Mouse (Mus musculus) heart, postnatal 25 days (tissue): ENCODE data around the gene Cldnd1. TPM values are rescaled to one million over a fixed set of nuclear protein-coding genes. Genes with fewer than 3 reads are reported as not detected.
A peak's percentile ranks its signal among the peaks of the same experiment; 100 is the strongest.

Experiments used
- DNase-seq: peaks from one replicate; pipeline ENCODE4 v3.0.0; 2022; ENCODE audit warnings: low spot score
- intact Hi-C: fragments of 180-260 bp; cut with DNase I; formaldehyde crosslinking; loops from one replicate; pipeline ENCODE4 v1.15.1; 2025
- total RNA-seq, 2 experiments: library from RNA; stranded (reverse); gene quantifications; 2 replicates each; pipeline ENCODE4 v1.2.3; 2021

The Cldnd1 gene
- 10 to 100 TPM; 55.7 to 59.6 TPM for total RNA-seq

DNA sequence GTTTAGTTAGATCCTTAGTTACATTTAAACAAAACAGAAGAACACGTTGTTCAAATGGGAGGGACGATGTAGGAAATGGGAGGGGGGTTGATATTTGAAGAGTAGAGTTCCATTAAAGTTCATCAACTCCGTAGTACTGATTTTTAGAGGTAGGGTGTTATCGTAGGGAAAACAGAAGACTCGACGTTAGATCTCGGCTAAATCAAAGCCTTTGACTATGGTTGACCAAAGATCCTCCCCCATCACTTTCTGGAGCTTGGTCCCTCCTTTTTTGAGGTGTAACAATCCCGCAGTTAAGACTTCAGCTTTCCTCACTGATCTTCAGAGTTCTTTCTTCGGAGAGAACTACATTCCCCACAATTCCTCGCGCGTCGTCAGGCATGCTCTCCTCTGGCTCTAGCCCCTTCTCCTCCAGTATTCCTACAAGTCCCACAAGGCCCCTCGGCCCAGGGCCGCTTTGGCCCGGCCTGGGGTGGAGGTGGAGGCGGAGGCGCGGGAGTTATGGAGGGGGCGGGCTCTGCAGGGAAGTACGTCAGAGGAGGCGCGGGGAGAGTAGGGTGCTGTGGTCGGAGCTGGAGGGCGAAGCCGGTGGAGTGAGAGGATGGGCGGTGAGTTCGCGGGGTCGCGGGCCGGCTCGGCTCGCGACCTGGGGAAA lies at the start of gene Cldnd1:
Cldnd1 (plus strand) TSS at position 434 of the 655 bp plus-strand sequence.
- DNase-seq: peak; percentile 95
- intact Hi-C loops: no loop called here

DNA sequence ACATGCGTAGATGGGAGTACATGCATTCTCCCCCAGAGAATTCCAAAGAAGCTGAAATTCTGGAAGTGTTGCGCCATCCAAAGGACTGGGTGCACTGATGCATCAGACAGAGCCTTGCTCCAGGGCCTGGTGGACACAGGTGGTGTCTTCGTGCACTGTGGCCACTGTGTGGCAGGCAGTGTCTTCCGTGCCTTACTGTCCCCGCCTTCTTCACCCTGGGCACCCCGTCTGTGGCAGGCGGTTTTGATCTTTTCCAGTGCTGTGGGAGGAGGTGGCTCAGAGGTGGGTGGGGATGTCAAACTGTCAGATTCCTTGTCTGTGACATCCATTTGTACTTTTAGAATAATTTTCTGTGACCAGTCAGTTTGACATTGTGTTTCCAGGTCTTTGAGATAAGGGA lies 49.0 kb upstream of the Cldnd1 start:
- intact Hi-C loops: no loop called here
- DNase-seq: no peak

DNA sequence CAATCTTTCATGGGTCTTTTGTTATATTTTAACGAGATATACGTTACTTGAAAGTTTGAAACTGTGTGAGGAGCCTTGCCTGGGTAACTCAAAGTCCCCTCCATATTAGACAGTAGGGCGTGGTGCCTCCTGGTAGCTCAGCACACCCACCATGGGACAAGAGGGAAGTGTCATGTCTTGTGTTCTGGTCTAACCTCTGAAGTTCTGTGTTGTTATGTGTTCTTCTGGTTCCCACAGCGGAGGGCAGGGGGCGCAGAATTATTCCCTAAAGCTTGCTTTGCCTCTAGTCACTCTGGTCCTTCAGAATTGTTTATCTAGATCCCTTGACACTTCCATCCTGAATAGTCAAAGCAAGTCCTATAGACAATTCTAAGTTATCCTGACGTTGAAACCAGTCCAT lies 45.7 kb upstream of the Cldnd1 start:
- no peak for DNase-seq
- intact Hi-C loops: no loop called here

DNA sequence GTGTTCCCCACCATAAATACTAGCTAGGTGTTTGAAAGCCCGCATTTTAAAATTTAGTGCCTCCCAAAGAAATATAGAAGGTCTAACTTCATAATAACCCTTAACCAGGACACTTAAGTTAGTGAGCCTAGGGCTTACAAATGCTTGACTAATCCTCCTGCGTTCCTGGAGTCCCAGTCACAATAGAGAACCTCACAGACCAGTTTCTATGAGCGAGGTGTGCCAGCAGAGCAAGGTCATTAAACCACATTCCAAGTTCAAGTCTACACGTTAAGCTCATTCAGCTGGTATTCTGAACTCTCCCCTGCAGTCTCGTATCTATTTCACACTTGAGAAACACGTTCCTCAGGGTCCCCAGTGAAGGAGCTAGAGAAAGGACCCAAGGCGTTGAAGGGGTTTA lies 44.8 kb upstream of the Cldnd1 start:
- DNase-seq: no peak
- intact Hi-C loops: no loop called here

DNA sequence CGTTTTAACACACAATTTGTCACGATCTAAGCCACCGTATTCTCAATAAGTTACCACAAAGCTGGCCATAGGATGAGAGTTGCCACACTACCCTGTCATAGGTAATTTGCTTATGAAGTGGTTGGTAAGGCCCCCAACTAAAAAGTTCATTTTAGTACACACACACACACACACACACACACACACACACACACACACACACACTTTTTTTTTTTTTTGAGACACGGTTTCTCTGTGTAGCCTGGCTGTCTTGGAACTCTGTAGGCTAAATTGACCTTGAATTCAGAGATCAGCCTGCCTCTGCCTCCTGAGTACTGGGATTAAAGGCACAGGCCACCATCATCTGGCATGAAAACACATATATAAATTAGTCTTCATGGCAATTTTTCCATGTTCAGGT lies 43.8 kb upstream of the Cldnd1 start:
- DNase-seq: no peak
- intact Hi-C loops: no loop called here

DNA sequence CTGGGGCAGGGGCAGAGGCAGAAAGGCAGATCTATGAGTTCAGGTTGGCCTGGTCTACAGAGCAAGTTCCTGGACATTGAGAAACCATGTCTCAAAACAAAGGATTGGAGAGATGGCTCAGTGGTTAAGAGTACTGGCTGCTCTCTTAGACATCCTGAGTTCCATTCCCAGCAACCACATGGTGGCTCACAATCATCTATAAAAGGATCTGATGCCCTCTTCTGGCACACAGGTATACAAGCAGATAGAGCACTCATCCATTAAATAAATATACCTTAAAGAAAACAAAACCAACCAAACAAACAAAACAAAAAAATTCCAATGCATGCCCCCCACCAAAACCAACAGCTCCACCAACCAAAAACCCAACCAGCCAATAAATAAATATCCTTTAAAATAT lies 43.2 kb upstream of the Cldnd1 start:
- intact Hi-C loops: no loop called here
- DNase-seq: no peak

DNA sequence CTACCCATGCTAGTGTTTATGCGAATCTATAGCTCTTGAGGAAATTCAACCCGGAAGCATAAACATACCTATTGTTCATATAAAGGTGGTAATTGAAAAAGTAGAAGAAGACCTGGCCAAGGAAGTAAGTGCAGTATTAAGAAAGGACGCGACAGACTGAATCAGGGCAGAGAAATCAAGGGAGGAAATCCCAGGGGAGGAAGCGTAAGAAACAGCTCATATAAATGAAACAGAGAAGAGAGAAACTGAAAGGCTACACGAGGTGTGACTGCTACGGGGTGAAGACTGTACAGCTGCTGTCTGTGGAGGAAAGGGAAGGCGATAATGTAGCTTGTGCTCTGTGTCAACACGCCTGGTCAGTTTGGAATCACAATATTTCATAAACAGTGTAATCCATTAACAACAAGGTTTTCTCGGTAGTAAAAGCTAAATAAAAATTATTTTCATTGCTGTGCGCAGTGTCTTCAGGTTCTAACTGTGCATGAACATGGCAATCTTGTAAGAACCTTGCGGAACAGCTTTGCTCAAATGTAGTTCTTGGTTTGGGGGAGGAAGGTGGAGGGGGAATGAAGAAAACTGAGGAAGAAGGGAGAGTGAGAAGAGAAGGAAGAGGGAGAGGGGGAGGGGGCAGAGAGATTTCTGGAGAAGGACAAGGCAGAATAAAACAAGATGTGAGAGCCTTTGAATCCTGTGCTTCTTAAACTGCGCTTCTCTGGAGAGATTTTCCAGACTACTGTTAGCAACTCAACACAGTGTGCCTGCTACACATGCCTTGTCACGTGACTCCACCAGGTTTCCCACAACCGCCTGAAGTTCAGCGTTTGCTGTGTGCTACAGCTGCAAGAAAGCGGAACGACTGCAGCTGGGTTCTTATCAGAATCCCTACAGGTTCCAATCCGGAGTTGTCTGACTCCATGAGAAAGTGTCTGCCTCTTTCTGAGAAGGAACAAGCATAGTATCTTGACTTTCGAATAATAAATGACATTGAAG lies 41.9 kb upstream of the Cldnd1 start:
- intact Hi-C loops: no loop called here
- no peak for DNase-seq

DNA sequence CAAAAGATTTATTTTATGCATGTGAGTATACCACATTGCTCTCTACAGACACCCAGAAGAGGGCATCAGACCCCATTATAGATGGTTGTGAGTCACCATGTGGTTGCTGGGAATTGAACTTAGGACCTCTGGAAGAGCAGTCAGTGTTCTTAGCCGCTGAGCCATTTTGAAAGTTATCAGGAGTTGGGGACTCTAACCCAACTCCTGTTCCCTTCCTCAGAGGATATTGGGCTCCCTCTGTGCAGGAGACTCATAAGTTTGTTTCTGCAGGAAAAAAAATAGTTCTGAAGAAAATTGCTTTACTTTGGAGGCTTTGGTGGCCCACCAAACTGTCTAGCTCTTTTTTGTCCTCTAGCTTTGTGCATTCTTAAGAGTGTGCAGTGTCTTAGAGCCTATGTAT lies 39.2 kb upstream of the Cldnd1 start:
- no peak for DNase-seq
- intact Hi-C loops: no loop called here

DNA sequence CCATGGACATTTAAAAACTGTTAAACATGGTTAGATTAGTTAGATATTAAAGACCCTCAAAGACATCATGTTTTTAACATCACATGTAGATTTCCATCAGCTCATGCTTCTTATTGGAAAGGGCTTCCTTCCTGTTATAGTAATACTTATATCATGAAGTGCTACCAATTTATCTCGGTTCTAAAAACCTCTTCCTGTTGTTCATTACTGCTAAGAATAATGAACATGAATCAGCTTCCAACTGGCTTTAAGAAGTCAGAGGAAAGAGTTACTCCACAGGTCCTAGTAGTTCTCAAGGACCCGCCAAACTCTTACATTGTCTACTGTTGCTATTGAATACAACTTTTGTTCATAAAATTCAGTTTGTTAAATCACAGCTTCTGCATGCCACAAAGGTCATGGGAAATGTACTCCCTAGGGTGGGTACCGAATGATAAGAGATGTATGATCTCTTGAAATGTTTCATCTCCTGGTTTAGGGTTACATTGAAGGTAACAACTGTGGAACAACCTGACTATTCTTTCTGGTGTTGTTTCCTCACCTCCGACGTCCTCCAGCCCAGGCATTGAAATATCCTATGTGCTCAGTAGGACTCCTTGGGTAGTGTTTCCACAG lies 38.0 kb upstream of the Cldnd1 start:
- intact Hi-C loops: no loop called here
- no peak for DNase-seq

DNA sequence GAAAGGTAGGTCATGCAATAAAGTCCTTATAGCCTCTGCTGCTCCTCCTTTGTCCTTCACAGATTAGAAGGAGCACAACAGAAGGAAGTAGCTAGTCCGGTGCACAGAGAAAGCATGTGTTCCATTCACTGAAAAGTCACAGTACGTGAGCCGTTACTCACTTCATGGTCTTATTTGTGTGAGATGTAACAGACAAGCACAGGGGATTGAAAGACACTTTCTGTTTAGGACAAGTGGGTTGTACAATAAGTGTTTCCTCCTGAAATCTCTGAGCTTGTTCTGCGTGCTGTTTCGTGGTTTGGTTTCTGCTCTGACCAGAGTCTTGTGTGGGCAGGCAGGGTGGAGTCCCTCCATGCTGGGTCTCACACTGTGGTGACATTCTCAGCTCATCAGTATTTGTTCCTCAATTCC lies 37.4 kb upstream of the Cldnd1 start:
- intact Hi-C loops: no loop called here
- DNase-seq: no peak

DNA sequence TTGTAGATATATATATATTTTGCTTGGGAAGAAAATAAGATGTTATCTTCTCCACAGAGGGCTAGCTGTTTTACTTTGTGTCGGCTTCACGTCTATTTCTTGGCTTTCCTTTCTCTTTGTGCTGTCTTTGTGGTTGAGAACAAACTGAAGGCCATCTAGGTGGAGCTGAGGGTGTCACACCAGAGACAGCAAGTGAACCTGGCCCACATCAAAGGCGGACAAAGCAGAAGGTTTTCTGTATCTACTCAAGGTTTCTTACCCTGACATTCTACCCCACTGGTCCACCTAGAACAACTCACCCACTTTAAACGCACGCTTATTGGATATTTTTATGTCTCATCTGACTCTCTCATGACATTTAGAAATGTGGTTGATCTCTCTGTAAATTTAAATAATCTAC lies 33.6 kb upstream of the Cldnd1 start:
- DNase-seq: no peak
- intact Hi-C loops: no loop called here

DNA sequence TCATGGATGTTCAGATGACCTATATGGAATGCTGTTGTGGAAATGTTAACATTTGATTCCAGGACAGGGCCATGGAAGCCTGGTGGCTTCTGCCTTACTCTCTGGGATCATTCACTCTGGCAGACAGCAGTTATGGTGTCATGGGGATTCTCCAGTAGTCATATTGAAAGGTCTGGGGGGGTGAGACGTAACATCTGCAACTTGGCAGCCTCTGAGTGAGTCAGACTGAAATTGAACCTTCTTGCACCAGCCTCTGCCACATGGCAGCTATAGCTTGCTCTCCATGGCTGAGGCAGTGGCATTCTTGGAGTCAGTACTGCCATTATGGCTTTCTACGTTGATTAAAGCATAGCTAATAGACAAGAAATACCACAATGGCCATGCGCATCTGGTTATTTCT lies 30.9 kb upstream of the Cldnd1 start:
- intact Hi-C loops: no loop called here
- no peak for DNase-seq

DNA sequence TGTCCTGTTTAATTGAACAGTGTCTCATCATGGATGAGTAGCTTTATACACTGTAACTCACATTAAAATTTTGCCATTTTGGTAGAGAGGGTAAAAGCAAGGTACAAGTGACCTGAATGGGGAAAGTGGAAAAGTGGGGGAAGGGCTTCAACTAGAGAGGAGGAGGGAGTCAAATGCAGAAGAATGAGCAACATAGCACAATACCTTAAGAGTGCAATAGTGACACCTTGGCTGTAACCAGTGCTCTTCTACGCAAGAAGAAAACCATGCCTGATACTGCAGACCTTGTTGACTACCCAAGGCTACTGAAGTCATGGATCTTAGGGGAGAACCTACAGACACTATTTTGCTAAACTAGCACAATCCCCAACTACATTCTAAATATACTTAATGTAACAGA lies 30.4 kb upstream of the Cldnd1 start:
- intact Hi-C loops: no loop called here
- no peak for DNase-seq

DNA sequence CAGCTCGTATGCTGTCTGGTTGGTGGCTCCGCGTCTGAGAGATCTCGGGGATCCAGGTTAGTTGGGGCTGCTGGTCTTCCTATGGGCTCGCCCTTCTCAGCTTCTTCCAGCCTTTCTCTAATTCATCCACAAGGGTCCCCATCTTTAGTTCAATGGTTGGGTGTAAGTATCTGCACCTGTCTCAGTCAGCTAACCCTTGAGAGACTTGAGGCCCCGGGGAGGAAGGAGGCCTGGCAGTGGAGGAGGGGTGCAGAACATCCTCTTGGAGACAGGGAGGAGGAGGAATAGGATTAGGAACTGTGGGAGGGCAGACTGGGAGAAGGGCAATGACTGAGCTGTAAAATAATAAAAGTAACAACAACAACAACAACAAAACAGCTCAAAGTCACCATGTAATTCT lies 27.5 kb upstream of the Cldnd1 start:
- intact Hi-C loops: no loop called here
- DNase-seq: no peak

DNA sequence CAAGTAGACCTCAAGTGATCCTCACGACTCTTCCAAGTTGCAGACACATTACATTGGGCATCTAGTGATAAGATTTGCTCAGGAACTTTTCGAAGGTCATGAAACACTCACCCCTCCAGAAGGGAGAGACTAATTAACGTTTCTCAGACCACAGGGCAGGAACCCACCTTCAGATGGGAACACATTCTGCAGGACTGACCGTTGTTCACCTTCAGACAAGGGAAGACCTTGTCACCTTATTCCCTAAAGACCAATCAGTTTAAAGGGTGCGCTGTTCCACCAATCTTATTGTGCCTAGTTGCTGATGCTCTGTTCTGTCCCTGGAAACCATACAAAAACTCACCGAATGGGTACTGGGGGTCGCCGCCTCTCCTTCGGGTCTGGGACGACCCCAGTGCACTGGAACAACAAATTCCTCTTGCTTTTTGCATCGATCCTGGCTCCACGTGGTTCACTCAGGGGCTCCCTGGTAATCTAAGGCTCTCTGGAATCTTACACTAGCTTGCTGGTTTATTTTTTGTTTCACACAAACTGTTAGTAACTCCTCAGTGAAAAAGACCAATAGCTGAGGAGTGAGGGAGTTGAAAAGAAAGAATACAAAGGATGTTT lies 26.8 kb upstream of the Cldnd1 start:
- no peak for DNase-seq
- intact Hi-C loops: no loop called here

DNA sequence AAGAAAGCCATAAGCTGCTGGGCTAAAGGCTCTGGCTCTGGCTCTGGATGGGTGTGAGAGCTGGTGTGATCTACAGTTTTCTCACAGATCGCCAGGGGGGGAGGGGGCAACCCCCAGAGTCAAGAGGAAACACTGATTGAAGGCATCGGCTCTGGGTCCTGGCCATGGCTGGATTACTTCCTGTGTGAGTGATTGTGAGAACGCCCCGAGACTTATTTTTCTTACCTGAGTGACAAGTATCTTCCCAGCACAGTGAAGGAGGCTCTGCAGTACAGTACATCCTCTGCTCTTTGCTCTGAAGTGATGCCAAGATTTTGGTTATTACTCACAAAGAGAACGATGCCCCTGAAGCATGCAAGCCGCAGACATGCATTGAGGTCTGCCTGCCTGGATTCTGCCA lies 25.9 kb upstream of the Cldnd1 start:
- no peak for DNase-seq
- intact Hi-C loops: no loop called here

DNA sequence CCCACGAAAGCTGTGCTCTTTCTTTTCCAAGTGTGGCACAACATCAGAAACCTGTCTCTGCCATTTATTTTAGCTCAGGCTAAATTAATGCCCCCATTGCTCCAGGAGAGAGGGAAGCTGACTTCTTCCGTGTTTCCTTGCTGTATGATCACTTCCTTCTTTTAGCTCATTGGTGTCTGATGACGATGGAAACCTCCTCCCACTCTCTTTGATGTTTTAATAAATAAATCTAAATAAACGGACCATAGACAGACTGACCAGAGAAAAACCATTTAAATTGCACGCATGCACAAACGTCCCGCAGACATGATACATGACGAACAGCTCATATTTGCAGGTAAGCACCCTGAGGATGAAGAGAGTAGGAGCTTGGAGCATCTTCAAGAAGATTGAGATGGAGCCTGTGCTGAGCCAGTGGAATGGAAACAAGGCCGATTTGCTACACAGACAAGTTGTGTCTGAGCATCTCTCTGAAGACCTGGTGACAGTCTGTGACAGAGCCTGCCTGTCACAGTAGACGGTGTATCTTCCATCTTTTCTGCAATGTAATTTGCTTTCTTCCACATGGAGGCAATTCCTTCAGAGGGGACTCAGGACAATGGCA lies 25.3 kb upstream of the Cldnd1 start:
- intact Hi-C loops: no loop called here
- no peak for DNase-seq

DNA sequence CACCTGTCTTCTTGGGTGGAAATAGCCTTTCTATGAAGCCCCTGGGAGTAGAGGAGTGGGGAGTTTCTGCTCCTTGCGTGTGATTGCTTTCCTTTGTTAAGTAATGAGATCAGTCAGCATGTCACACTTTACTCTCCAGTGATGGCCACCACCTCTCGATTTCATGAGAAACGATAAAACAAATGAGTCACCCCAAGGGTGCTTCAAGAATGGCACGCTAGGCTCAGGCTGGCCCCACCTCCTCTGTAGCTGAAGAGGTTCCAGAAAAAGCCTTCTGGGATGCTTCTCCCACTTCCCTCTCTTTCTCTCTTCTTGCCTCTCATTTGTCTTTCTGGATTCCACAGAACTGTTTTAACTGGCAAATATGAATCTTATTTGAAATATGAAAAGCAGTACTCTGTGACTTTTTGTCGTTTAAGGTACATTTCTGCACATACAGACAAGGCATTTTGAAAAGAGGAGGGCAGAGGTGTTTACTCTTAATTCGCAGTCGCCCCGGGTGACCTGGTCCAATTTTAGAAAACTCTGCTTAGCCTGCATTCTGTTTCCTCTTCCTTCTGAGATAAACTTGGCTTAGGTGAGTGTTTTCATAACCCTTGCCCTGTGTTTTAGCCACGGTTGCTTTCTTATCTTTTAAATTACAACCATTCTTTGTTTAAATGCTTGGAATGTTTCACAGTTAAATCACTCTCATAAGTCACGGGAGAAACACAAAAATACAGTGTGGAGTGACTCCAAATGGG lies 24.2 kb upstream of the Cldnd1 start:
- no peak for DNase-seq
- intact Hi-C loops: no loop called here

DNA sequence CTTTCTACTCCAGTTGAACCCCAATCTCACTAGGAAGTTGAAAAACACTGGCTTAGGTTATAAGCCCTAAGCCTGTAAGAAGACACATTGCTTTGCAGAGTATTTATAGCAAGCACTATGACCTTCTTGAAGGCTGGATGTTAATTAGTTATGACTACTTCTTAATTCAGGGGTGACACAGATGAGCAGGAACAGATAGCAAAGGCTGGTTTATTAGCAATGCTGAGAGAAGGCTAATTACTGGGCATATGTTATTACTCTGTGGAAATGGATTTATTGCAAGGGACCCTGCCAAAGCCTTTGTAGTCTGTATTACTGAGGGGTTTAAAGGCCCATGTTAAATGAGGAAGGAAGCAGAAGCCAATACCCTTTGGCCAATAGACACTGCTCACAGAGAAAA lies 22.7 kb upstream of the Cldnd1 start:
- no peak for DNase-seq
- intact Hi-C loops: no loop called here
